Mouse (Mus musculus): ENCODE measurements around the gene Sgms2. TPM values are rescaled to one million over a fixed set of nuclear protein-coding genes. Genes with fewer than 3 reads are reported as not detected.

Sgms2 gene
- polyA plus RNA-seq, 1 experiment from 2014 or later, result 0.87 TPM

- Histone ChIP-seq H3K4me2 (no peak overlapping the region), H3K36me3 (no peaks in the 10 kb centered on the region), H3K27ac (ENCODE audit: poor library complexity, severe bottlenecking) (no peak overlapping the region), H3K4me1 (replicated peaks) (no peaks in the 10 kb centered on the region), H3K27me3 (replicated peaks) (peaks cover 22% of the 10 kb centered on the region), H3K9ac (no peak overlapping the region), H3K4me3 (no peak overlapping the region), H3K9me3 (replicated peaks) (no peaks in the 10 kb centered on the region)
- ATAC-seq (ENCODE audit: insufficient number of reproducible peaks, low FRiP score), result no peak
- WGBS, result 41% methylated on average over 5 of the region's 5 CpGs
Measured at GRCm38 (mm10) chr3:131485388-131485787, 5.8 kb downstream of the Sgms2 start.

GRCm38 (mm10) chr3:131483650-131484049 lies 7.6 kb downstream of the Sgms2 start:
- Histone ChIP-seq H3K9me3 (replicated peaks) (no peaks in the 10 kb centered on the region), H3K4me1 (replicated peaks) (no peaks in the 10 kb centered on the region), H3K4me2 (no peak overlapping the region), H3K27me3 (replicated peaks) (peaks cover 17% of the 10 kb centered on the region), H3K36me3 (no peaks in the 10 kb centered on the region), H3K9ac (no peak overlapping the region), H3K27ac (ENCODE audit: poor library complexity, severe bottlenecking) (no peak overlapping the region), H3K4me3 (no peak overlapping the region)
- WGBS, result 83% methylated on average over 7 of the region's 7 CpGs
- ATAC-seq (ENCODE audit: insufficient number of reproducible peaks, low FRiP score), result no peak

DNA sequence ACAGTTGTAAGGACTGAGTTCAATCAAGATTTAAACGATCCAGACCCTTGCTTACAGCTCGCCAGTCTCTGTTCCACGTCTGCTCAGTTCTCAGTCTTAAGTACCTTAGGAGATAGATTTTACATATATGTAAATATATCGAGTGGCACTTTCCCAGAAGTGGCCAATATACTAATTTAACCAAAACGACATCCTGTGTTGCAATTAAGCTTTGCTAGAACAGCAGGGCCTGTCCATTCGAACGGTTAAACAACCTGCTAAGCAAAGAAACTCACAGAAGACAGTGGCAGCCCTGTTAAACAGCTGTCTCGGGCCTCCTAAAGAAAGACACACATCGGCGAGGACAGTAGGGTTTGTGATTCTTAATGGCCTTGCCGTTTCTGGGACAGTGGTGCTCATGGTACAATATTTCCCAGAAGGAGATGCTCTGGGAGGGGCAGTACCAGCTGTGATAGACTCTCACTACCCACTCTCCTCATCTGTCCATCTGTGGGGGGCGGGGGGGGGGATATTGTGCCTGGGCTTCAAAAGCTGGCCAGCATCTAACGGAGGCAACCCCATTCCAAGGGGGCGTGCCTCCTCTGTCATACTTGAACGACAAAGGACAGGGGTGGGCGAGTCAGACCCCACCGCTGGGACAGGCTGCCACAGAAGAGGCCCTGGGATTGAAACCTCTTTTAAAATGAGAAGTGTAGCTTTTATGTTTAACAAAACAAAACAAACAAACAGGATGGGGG lies 9.1 kb downstream of the Sgms2 start:
- no peak overlapping the region for H3K27ac ChIP-seq (ENCODE audit: poor library complexity, severe bottlenecking)
- 68% methylated on average over 17 of the region's 17 CpGs for WGBS

DNA sequence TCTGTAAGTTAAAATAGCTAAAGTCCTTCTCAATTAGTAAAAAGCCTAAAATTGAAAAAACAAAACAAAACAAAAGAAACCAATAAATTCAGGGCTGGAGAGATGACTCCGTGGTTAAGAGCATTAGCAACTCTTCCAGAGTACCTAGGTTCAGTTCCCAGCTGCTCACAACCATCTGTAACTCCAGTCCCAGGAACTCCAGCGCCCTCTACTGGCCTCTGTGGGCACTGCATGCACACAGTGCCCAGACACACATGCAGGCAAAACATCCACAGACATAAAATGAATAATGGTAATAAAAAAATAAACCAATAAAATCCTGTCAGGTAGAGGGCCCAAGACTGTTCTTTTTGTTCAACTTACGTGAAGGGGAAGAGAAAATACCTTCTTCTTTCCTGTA lies 10.6 kb downstream of the Sgms2 start:
- Histone ChIP-seq H3K27ac (ENCODE audit: poor library complexity, severe bottlenecking) (no peak overlapping the region), H3K4me1 (replicated peaks) (no peaks in the 10 kb centered on the region), H3K9ac (no peak overlapping the region), H3K36me3 (no peaks in the 10 kb centered on the region), H3K4me2 (no peak overlapping the region), H3K9me3 (replicated peaks) (no peaks in the 10 kb centered on the region), H3K4me3 (no peak overlapping the region), H3K27me3 (replicated peaks) (no peaks in the 10 kb centered on the region)
- no peak for ATAC-seq (ENCODE audit: insufficient number of reproducible peaks, low FRiP score)
- WGBS, result 55% methylated on average over 3 of the region's 3 CpGs

More for the DNA sequence above, 9.1 kb downstream of the Sgms2 start:
- H3K27me3 ChIP-seq (replicated peaks), result peaks cover 3% of the 10 kb centered on the region
- no peak overlapping the region for H3K4me3 ChIP-seq
- H3K36me3 ChIP-seq, result no peaks in the 10 kb centered on the region
- H3K4me2 ChIP-seq, result no peak overlapping the region
- H3K9ac ChIP-seq, result no peak overlapping the region
- no peaks in the 10 kb centered on the region for H3K4me1 ChIP-seq (replicated peaks)
- no peak for ATAC-seq (ENCODE audit: insufficient number of reproducible peaks, low FRiP score)
- no peaks in the 10 kb centered on the region for H3K9me3 ChIP-seq (replicated peaks)

- H3K4me1 ChIP-seq (replicated peaks), result no peaks in the 10 kb centered on the region
- no peaks in the 10 kb centered on the region for H3K36me3 ChIP-seq
- no peak for ATAC-seq (ENCODE audit: insufficient number of reproducible peaks, low FRiP score)
- H3K27me3 ChIP-seq (replicated peaks), result no peaks in the 10 kb centered on the region
- no peak overlapping the region for H3K4me2 ChIP-seq
- WGBS, result 81% methylated on average over 3 of the region's 3 CpGs
- no peaks in the 10 kb centered on the region for H3K9me3 ChIP-seq (replicated peaks)
- H3K9ac ChIP-seq, result no peak overlapping the region
- no peak overlapping the region for H3K27ac ChIP-seq (ENCODE audit: poor library complexity, severe bottlenecking)
- H3K4me3 ChIP-seq, result no peak overlapping the region
Measured at GRCm38 (mm10) chr3:131479415-131479814, 11.8 kb downstream of the Sgms2 start.

GRCm38 (mm10) chr3:131476002-131476401 lies 15.2 kb downstream of the Sgms2 start:
- no peaks in the 10 kb centered on the region for H3K36me3 ChIP-seq
- H3K9me3 ChIP-seq (replicated peaks), result no peaks in the 10 kb centered on the region
- ATAC-seq (ENCODE audit: insufficient number of reproducible peaks, low FRiP score), result no peak
- H3K4me3 ChIP-seq, result no peak overlapping the region
- WGBS, result 92% methylated on average over 10 of the region's 10 CpGs
- H3K27ac ChIP-seq (ENCODE audit: poor library complexity, severe bottlenecking), result no peak overlapping the region
- no peak overlapping the region for H3K9ac ChIP-seq
- H3K4me1 ChIP-seq (replicated peaks), result no peaks in the 10 kb centered on the region
- H3K4me2 ChIP-seq, result no peak overlapping the region
- no peaks in the 10 kb centered on the region for H3K27me3 ChIP-seq (replicated peaks)

DNA sequence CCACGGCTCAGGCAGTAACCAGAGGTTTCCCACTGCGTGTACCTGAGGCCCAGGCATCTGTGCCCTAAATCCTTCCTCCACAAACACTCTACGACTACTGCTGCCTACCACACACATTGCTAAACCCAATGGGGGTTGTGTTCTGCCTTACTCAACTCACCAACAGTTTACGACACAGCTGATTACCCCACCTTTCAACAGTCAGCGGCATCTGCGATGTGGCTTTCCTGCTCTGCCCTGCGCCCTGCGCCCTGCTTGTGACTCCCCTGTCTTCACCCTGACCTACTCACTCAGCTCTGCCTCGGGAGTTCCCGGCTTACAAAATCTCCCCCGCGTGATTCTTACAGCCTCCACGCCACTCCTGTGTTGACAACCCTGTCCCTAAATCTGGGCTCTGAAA lies 16.7 kb downstream of the Sgms2 start:
- Histone ChIP-seq H3K27ac (ENCODE audit: poor library complexity, severe bottlenecking) (no peak overlapping the region), H3K4me1 (replicated peaks) (no peaks in the 10 kb centered on the region), H3K9ac (no peak overlapping the region), H3K9me3 (replicated peaks) (no peaks in the 10 kb centered on the region), H3K4me2 (no peak overlapping the region), H3K27me3 (replicated peaks) (no peaks in the 10 kb centered on the region), H3K36me3 (no peaks in the 10 kb centered on the region), H3K4me3 (no peak overlapping the region)
- no peak for ATAC-seq (ENCODE audit: insufficient number of reproducible peaks, low FRiP score)
- 52% methylated on average over 13 of the region's 13 CpGs for WGBS

DNA sequence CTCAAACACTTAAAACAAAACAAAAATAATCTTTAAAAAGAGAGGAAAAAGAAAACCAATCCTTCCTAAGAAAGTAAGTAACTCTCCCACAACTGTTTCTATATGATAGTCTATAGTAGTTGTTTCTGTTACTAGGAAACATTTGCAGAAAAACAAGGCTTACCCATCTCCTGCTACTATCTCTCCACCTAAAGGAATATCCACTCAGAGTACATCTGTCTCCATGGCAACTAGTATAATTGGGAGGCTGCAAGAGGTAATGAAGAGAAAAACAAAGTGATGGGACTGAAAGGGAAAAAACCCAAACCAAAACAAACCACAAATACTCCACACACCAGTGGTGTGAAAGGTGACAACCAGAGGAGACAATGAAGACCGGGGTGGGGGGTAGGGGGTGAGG lies 17.7 kb downstream of the Sgms2 start:
- no peaks in the 10 kb centered on the region for H3K36me3 ChIP-seq
- no peaks in the 10 kb centered on the region for H3K27me3 ChIP-seq (replicated peaks)
- no peak overlapping the region for H3K4me2 ChIP-seq
- no CpG with 5 or more reads among the region's 1 CpGs for WGBS
- no peak for ATAC-seq (ENCODE audit: insufficient number of reproducible peaks, low FRiP score)
- no peak overlapping the region for H3K27ac ChIP-seq (ENCODE audit: poor library complexity, severe bottlenecking)
- no peaks in the 10 kb centered on the region for H3K9me3 ChIP-seq (replicated peaks)
- H3K4me1 ChIP-seq (replicated peaks), result no peaks in the 10 kb centered on the region
- H3K9ac ChIP-seq, result no peak overlapping the region
- no peak overlapping the region for H3K4me3 ChIP-seq

DNA sequence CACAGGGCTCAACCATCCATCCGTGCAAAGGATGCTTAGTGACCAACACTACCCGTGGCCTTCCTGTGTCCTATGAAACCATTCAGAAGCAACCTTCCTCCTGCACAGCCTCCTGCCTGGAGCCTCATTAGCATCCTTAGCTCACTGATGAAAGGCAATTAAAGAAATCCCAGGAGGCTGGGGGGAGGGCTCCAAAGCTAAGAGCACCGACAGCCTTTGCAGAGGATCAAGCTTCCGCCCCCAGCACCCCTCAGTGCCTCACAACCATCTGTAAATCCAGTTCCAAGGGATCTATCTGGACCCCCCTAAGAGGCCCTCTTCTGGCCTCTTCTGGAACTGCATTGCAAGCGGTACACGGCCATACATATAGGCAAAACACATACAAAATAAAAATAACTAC lies 19.4 kb downstream of the Sgms2 start:
- WGBS, result 54% methylated on average over 6 of the region's 6 CpGs
- no peaks in the 10 kb centered on the region for H3K4me1 ChIP-seq (replicated peaks)

DNA sequence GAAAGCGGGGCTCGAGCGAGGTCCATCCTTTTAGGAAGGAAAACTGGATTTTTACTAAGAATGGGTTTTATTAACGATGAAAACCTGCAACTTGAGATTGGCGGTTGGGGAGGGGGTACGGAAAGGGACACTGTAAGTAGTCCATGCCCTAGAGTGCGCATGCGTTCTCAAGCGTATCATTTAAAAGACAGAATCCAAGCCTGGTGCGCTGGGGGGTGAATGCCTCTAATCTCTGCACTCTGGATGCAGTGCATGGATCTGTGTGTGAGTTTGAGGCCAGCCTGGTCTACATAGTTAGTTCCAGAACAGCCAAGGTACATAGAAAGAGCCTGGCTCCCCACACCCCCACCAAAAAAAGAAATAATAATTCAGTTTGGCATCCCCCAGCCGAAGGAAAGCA lies 19.8 kb downstream of the Sgms2 start:
- Histone ChIP-seq H3K27me3 (replicated peaks) (0 out of 2 replicates have a peak, but pooled peaks cover 3% of the 10 kb centered on the region), H3K4me1 (replicated peaks) (no peaks in the 10 kb centered on the region), H3K4me2 (no peak overlapping the region), H3K36me3 (no peaks in the 10 kb centered on the region), H3K9ac (no peak overlapping the region), H3K27ac (ENCODE audit: poor library complexity, severe bottlenecking) (no peak overlapping the region), H3K9me3 (replicated peaks) (no peaks in the 10 kb centered on the region), H3K4me3 (no peak overlapping the region)
- WGBS, result 74% methylated on average over 11 of the region's 11 CpGs
- ATAC-seq (ENCODE audit: insufficient number of reproducible peaks, low FRiP score), result no peak

More for the DNA sequence above, 19.4 kb downstream of the Sgms2 start:
- ATAC-seq (ENCODE audit: insufficient number of reproducible peaks, low FRiP score), result no peak
- Histone ChIP-seq H3K4me3 (no peak overlapping the region), H3K27ac (ENCODE audit: poor library complexity, severe bottlenecking) (no peak overlapping the region), H3K36me3 (no peaks in the 10 kb centered on the region), H3K27me3 (replicated peaks) (0 out of 2 replicates have a peak, but pooled peaks cover 3% of the 10 kb centered on the region), H3K4me2 (no peak overlapping the region), H3K9me3 (replicated peaks) (no peaks in the 10 kb centered on the region), H3K9ac (no peak overlapping the region)

DNA sequence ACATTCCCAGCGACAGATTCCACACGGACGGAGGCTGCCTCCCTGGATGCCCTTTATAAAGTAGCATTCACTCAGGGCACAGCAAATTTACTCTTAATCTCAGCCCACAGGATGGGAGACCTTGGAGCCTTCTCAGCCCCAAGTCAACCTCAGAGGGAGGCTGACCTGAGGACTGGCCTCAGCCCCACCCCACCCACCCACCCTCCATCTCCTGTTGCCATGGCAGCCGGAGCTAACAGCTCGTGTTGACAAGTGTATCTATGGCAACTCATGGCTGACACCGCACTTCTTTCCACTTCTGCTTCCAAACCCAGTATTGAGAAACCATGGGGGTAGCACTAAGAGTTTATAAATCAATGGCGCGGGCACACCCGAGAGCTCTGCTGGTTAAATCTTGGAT lies 20.4 kb downstream of the Sgms2 start:
- no peak overlapping the region for H3K9ac ChIP-seq
- H3K4me3 ChIP-seq, result no peak overlapping the region
- H3K27ac ChIP-seq (ENCODE audit: poor library complexity, severe bottlenecking), result no peak overlapping the region
- no peaks in the 10 kb centered on the region for H3K36me3 ChIP-seq
- ATAC-seq (ENCODE audit: insufficient number of reproducible peaks, low FRiP score), result no peak
- H3K4me1 ChIP-seq (replicated peaks), result no peaks in the 10 kb centered on the region
- 0 out of 2 replicates have a peak, but pooled peaks cover 3% of the 10 kb centered on the region for H3K27me3 ChIP-seq (replicated peaks)
- 51% methylated on average over 9 of the region's 9 CpGs for WGBS
- H3K9me3 ChIP-seq (replicated peaks), result no peaks in the 10 kb centered on the region
- H3K4me2 ChIP-seq, result no peak overlapping the region

- Histone ChIP-seq H3K4me3 (no peak overlapping the region), H3K27ac (ENCODE audit: poor library complexity, severe bottlenecking) (no peak overlapping the region), H3K9me3 (replicated peaks) (no peaks in the 10 kb centered on the region), H3K27me3 (replicated peaks) (0 out of 2 replicates have a peak, but pooled peaks cover 3% of the 10 kb centered on the region), H3K4me2 (no peak overlapping the region), H3K36me3 (no peaks in the 10 kb centered on the region), H3K9ac (no peak overlapping the region), H3K4me1 (replicated peaks) (no peaks in the 10 kb centered on the region)
- ATAC-seq (ENCODE audit: insufficient number of reproducible peaks, low FRiP score), result no peak
- WGBS, result 39% methylated on average over 3 of the region's 3 CpGs
Measured at GRCm38 (mm10) chr3:131469636-131470035, 21.6 kb downstream of the Sgms2 start.

Measured in heart, embryonic 12.5 days (tissue).